Mouse (Mus musculus) retina, postnatal 7 days (tissue): ENCODE results near the gene Ak8.

Experiments used
- DNase-seq: peaks from one replicate; pipeline ENCODE4 v3.0.0-alpha.2; 2012; ENCODE audit warnings: low read depth, low spot score

The Ak8 gene

GRCm38 (mm10) chr2:28794623-28795022 is 94.7 kb downstream of the Ak8 start:
- DNase-seq: no peak

- DNase-seq: no peak
Measured at GRCm38 (mm10) chr2:28796298-28796697, 96.3 kb downstream of the Ak8 start.

GRCm38 (mm10) chr2:28797490-28798106 is 97.6 kb downstream of the Ak8 start:
- no peak for DNase-seq

GRCm38 (mm10) chr2:28798390-28798789 is 98.4 kb downstream of the Ak8 start:
- DNase-seq: no peak

GRCm38 (mm10) chr2:28799575-28799974 is 99.6 kb downstream of the Ak8 start:
- no peak for DNase-seq

- DNase-seq: no peak
Measured at GRCm38 (mm10) chr2:28803406-28803805, 103.4 kb downstream of the Ak8 start.

- DNase-seq: no peak
Measured at GRCm38 (mm10) chr2:28808841-28809240, 108.9 kb downstream of the Ak8 start.

- no peak for DNase-seq
Measured at GRCm38 (mm10) chr2:28810260-28811013, 110.5 kb downstream of the Ak8 start.

- DNase-seq: no peak
Measured at GRCm38 (mm10) chr2:28818866-28819265, 118.9 kb downstream of the Ak8 start.

- no peak for DNase-seq
Measured at GRCm38 (mm10) chr2:28829265-28829664, 129.3 kb downstream of the Ak8 start.

- DNase-seq: no peak
Measured at GRCm38 (mm10) chr2:28836181-28836940, 136.4 kb downstream of the Ak8 start.

GRCm38 (mm10) chr2:28839501-28840221 is 139.7 kb downstream of the Ak8 start:
- DNase-seq: no peak

- peak; percentile 92 for DNase-seq
Measured at GRCm38 (mm10) chr2:28840222-28840951, 140.4 kb downstream of the Ak8 start, which contains the start of the genes Gtf3c4 and Ddx31. Gtf3c4 (minus strand) TSS chr2:28840360. Ddx31 (plus strand) TSS chr2:28840406.

- no peak for DNase-seq
Measured at GRCm38 (mm10) chr2:28842042-28842441, 142.1 kb downstream of the Ak8 start.

- DNase-seq: no peak
Measured at GRCm38 (mm10) chr2:28848879-28849278, 148.9 kb downstream of the Ak8 start.

- no peak for DNase-seq
Measured at GRCm38 (mm10) chr2:28852594-28852993, 152.6 kb downstream of the Ak8 start.

- DNase-seq: no peak
Measured at GRCm38 (mm10) chr2:28855773-28856172, 155.8 kb downstream of the Ak8 start.

GRCm38 (mm10) chr2:28859303-28859702 is 159.3 kb downstream of the Ak8 start:
- DNase-seq: no peak

- no peak for DNase-seq
Measured at GRCm38 (mm10) chr2:28860678-28861423, 160.9 kb downstream of the Ak8 start.
